Mouse (Mus musculus) lung, postnatal 0 days (tissue): Measurements from ENCODE around the gene Cacna2d3.

Source experiments
- CTCF ChIP-seq: IDR thresholded peaks from 2 replicates; pipeline ENCODE4 v1.5.1; 2016; ENCODE audit warnings: antibody characterized with exemption, mild to moderate bottlenecking
- EP300 ChIP-seq: IDR thresholded peaks from 2 replicates; pipeline ENCODE4 v1.6.1; 2016; ENCODE audit warnings: antibody characterized with exemption, mild to moderate bottlenecking, control low read depth

DNA sequence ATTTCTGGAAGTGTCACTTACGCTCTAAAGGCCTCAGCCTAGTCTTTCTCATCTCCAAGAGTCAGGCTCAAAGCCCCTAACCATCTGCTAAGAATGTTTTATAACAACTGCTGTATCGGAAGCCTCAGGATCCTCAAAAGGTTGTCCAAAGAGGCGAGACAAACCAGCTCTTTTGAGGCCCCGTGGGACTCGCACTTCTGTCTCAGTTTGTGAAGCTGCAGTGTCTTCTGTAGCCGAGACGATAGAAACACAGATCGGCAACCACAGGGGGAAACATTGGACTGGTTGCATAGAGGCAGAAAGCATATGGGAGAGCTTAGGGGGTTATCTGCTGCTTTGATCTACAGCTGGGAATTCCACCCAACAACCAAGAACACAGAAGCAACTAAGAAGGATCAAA lies 327.9 kb downstream of the Cacna2d3 start:
- TF ChIP-seq CTCF (no peak), EP300 (no peak)
